Mouse (Mus musculus) midbrain, postnatal 0 days (tissue): ENCODE data around the gene Qdpr. TPM values are rescaled to one million over a fixed set of nuclear protein-coding genes. Genes with fewer than 3 reads are reported as not detected.

Source experiments
- ATAC-seq: fragments of 200-750 bp; cut with Nextera tagmentation; 2 replicates; pipeline ENCODE4 v1.8.0; 2017; ENCODE audit warnings: moderate number of reproducible peaks, mild to moderate bottlenecking, moderate TSS enrichment, moderate library complexity; ENCODE audit not compliant: low FRiP score
- DNase-seq: peaks from one replicate; pipeline ENCODE4 v3.0.0-alpha.2; 2015; ENCODE audit warnings: low spot score
- H3K27ac ChIP-seq: fragments of 300-500 bp; sonication (generic); 2 replicates; pipeline ENCODE4 v1.5.1; 2014; ENCODE audit warnings: low read depth, mild to moderate bottlenecking, low read length, mixed read lengths
- H3K27me3 ChIP-seq: fragments of 300-500 bp; sonication (generic); 2 replicates; pipeline ENCODE4 v1.6.1; 2014; ENCODE audit warnings: low read length, control low read depth, mixed read lengths; ENCODE audit not compliant: insufficient read depth
- H3K36me3 ChIP-seq: fragments of 300-500 bp; sonication (generic); 2 replicates; pipeline ENCODE4 v1.6.1; 2014; ENCODE audit warnings: low read length, control low read depth, mixed read lengths; ENCODE audit not compliant: insufficient read depth
- H3K4me1 ChIP-seq: fragments of 300-500 bp; sonication (generic); 2 replicates; pipeline ENCODE4 v1.6.1; 2014; ENCODE audit warnings: mild to moderate bottlenecking, control low read depth, antibody characterized with exemption, low read length, mixed read lengths; ENCODE audit not compliant: insufficient read depth
- H3K4me2 ChIP-seq: fragments of 300-500 bp; sonication (generic); 2 replicates; pipeline ENCODE4 v1.6.1; 2014; ENCODE audit warnings: low read depth, mild to moderate bottlenecking, low read length, mixed read lengths; ENCODE audit not compliant: poor library complexity, severe bottlenecking
- H3K4me3 ChIP-seq: fragments of 300-500 bp; sonication (generic); 2 replicates; pipeline ENCODE4 v1.5.1; 2014; ENCODE audit warnings: low read depth, mild to moderate bottlenecking, low read length, moderate library complexity
- H3K9ac ChIP-seq: fragments of 300-500 bp; sonication (generic); replicated peaks from 2 replicates; pipeline ENCODE4 v1.6.1; 2014; ENCODE audit warnings: mild to moderate bottlenecking, low read length, moderate library complexity, mixed read lengths; ENCODE audit not compliant: poor library complexity, severe bottlenecking
- H3K9me3 ChIP-seq: fragments of 300-500 bp; sonication (generic); 2 replicates; pipeline ENCODE4 v1.6.1; 2016; ENCODE audit warnings: low read length, control low read depth
- CTCF ChIP-seq: IDR thresholded peaks from 2 replicates; pipeline ENCODE4 v1.5.1; 2016; ENCODE audit warnings: antibody characterized with exemption, mild to moderate bottlenecking
- WGBS: fragments of 180-500 bp; shearing (Covaris S2); extraction: QIAGEN DNeasy Blood & Tissue Kit; methylation state at CpG from one replicate; pipeline ENCODE4 v1.1.7; 2014; 5-methylcytosine and 5-hydroxymethylcytosine counted together
- polyA plus RNA-seq: library from polyadenylated mRNA; unstranded; fragments of >200 nt; fragmentation: Nextera tagmentation; extraction: Ambion mirVana; gene quantifications from 2 replicates; pipeline ENCODE4 v1.2.1, GENCODE M21; 2015
- total RNA-seq: library from RNA; depleted of rRNA; stranded (reverse); fragments of >200 nt; gene quantifications from 2 replicates; pipeline ENCODE4 v1.2.3, GENCODE M21; 2014

Qdpr gene
- total and polyA plus RNA-seq, 2 experiments from 2014 or later = 40.0 to 139 TPM

DNA sequence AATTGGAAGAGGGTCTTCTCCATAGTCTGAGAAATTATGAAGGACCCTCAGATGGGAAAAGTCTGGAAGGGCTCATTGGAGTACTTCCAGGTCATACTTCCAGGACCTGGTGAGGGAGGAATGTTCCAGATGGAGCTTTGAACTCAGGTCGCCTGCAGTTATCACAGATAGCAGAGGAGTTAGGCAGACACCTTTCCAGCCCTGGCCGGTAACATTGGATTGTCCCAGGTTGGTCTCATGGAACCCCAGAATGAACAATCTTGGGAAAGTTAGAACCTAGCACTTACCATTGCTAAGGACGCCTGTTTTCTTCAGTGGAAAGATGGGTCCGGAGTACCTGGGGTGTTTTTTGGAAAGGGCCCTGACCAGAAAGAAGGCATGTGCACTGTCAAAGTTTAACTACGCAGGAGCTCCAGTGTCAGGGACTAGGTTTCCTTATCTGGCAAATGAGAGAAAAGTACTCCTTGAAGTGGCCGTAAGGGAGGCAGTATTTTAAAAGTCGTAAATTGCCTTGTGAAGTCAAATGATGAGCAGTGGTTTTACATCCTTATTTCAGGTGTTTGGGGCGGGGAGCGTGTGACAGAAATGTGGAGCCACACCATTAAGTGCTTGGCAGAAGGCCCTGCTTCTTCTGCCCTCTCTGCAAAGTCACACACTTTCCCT is 44.2 kb upstream of the Qdpr start:
- H3K27me3 ChIP-seq = no peaks in the 10 kb centered on the region
- peak overlapping the region; percentile 71 for H3K9ac ChIP-seq
- H3K4me3 ChIP-seq = peak overlapping the region; percentile 71
- H3K4me1 ChIP-seq = 0 out of 2 replicates have a peak, but pooled peaks cover 3% of the 10 kb centered on the region
- 74% methylated on average over 9 of the region's 9 CpGs for WGBS
- TF ChIP-seq CTCF = no peak
- H3K36me3 ChIP-seq = peaks cover 9% of the 10 kb centered on the region
- no peak for DNase-seq
- no peak overlapping the region for H3K27ac ChIP-seq
- no peak for ATAC-seq
- H3K9me3 ChIP-seq = no peaks in the 10 kb centered on the region
- H3K4me2 ChIP-seq = peak overlapping the region; percentile 73

- H3K27me3 ChIP-seq = no peaks in the 10 kb centered on the region
- no peaks in the 10 kb centered on the region for H3K9me3 ChIP-seq
- TF ChIP-seq CTCF = peak; percentile 58
- H3K4me1 ChIP-seq = 0 out of 2 replicates have a peak, but pooled peaks cover 3% of the 10 kb centered on the region
- peak within 1 kb of the TSS; percentile 73 for H3K4me2 ChIP-seq
- H3K27ac ChIP-seq = no peak within 1 kb of the TSS
- DNase-seq (peak; percentile 95), ATAC-seq (peak; percentile 96)
- H3K9ac ChIP-seq = peak within 1 kb of the TSS; percentile 71
- peaks cover 8% of the 10 kb centered on the region for H3K36me3 ChIP-seq
- under 1% methylated on average over 74 of the region's 78 CpGs for WGBS
- H3K4me3 ChIP-seq = peak within 1 kb of the TSS; percentile 71
Observed at GRCm38 (mm10) chr5:45493191-45494092, 43.4 kb upstream of the Qdpr start, which contains the start of gene Lap3. Gene Lap3, plus strand, starts transcription at chr5:45493374.

DNA sequence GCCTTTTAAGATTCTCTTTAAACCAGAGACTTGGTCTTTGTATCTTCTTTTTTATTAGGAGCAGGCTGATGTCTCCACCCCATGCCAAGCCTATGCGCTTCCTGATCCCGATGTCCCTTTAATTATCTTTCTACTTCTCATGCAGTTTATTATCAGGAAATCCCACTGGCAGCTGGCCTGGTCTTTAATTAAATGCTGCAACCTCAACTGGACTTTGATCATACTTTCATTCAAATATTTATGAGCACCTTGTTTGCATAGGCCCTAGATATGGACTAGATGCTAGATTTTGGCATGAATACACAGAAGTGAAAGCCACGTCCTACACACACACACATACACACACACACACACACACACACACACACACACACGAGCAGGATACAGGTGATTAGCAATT is 41.7 kb upstream of the Qdpr start:
- Histone ChIP-seq H3K27ac (no peak overlapping the region), H3K4me2 (no peak overlapping the region), H3K9me3 (no peaks in the 10 kb centered on the region), H3K4me3 (no peak overlapping the region), H3K36me3 (no peaks in the 10 kb centered on the region), H3K27me3 (no peaks in the 10 kb centered on the region), H3K9ac (no peak overlapping the region), H3K4me1 (0 out of 2 replicates have a peak, but pooled peaks cover 3% of the 10 kb centered on the region)
- DNase-seq (no peak), ATAC-seq (no peak)
- 39% methylated on average over 4 of the region's 4 CpGs for WGBS
- no peak for TF ChIP-seq CTCF

GRCm38 (mm10) chr5:45483654-45484053 is 33.6 kb upstream of the Qdpr start:
- no peak overlapping the region for H3K27ac ChIP-seq
- no peak overlapping the region for H3K4me3 ChIP-seq
- TF ChIP-seq CTCF = no peak
- ATAC-seq (no peak), DNase-seq (no peak)
- H3K9me3 ChIP-seq = no peaks in the 10 kb centered on the region
- WGBS = 81% methylated on average over 1 of the region's 1 CpGs
- H3K9ac ChIP-seq = no peak overlapping the region
- H3K36me3 ChIP-seq = no peaks in the 10 kb centered on the region
- no peaks in the 10 kb centered on the region for H3K4me1 ChIP-seq
- H3K4me2 ChIP-seq = no peak overlapping the region
- H3K27me3 ChIP-seq = no peaks in the 10 kb centered on the region

DNA sequence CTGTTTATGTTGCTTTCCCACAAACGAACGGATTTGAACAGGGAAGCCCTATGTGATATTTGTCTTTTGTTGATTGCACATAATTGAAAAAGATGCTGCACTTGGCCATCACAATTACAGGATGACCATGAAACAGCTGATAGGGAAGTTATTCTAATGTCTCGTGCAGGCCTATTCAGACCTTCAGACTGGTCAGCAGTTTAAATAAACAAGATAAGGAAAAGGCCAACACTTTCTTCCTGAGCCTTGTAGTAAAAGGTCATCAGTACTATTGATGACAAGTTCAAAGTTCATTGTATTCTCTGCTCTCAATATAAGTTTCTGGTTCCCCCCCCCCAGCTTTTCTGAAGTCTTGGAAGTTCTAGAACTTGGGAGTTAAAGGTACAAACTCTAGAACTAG is 32.6 kb upstream of the Qdpr start:
- Histone ChIP-seq H3K27me3 (0 out of 2 replicates have a peak, but pooled peaks cover 3% of the 10 kb centered on the region), H3K4me3 (no peak overlapping the region), H3K9me3 (no peaks in the 10 kb centered on the region), H3K36me3 (no peaks in the 10 kb centered on the region), H3K4me1 (no peaks in the 10 kb centered on the region), H3K27ac (no peak overlapping the region), H3K4me2 (no peak overlapping the region), H3K9ac (no peak overlapping the region)
- no peak for ATAC-seq
- no peak for DNase-seq
- 85% methylated on average over 3 of the region's 3 CpGs for WGBS
- TF ChIP-seq CTCF = no peak

GRCm38 (mm10) chr5:45481125-45481524 is 31.1 kb upstream of the Qdpr start:
- TF ChIP-seq CTCF = no peak
- H3K4me3 ChIP-seq = no peak overlapping the region
- H3K36me3 ChIP-seq = no peaks in the 10 kb centered on the region
- no peak overlapping the region for H3K4me2 ChIP-seq
- no peak for DNase-seq
- no peak for ATAC-seq
- 85% methylated on average over 2 of the region's 2 CpGs for WGBS
- H3K9ac ChIP-seq = no peak overlapping the region
- H3K4me1 ChIP-seq = no peaks in the 10 kb centered on the region
- no peak overlapping the region for H3K27ac ChIP-seq
- 0 out of 2 replicates have a peak, but pooled peaks cover 4% of the 10 kb centered on the region for H3K27me3 ChIP-seq
- H3K9me3 ChIP-seq = no peaks in the 10 kb centered on the region
